Mouse (Mus musculus): Measurements from ENCODE around the gene Acsl4. TPM values are rescaled to one million over a fixed set of nuclear protein-coding genes. Genes with fewer than 3 reads are reported as not detected.
A peak's percentile ranks its signal among the peaks of the same experiment; 100 is the strongest.

Gene Acsl4
- polyA plus RNA-seq, 1 experiment from 2014 or later, result 15.0 TPM

- 64% methylated on average over 2 of the region's 2 CpGs for WGBS
- no peaks in the 10 kb centered on the region for H3K9me3 ChIP-seq (ENCODE audit: control insufficient read depth, low read length)
- DNase-seq (ENCODE audit: low spot score) (no peak), ATAC-seq (replicated peaks; ENCODE audit: low FRiP score, low TSS enrichment, low read depth) (no peak)
- H3K27ac ChIP-seq (ENCODE audit: low read depth), result no peak overlapping the region
- no peak overlapping the region for H3K4me3 ChIP-seq (ENCODE audit: low read depth, low read length)
- no peaks in the 10 kb centered on the region for H3K27me3 ChIP-seq (replicated peaks; ENCODE audit: control insufficient read depth, insufficient read depth, low read length)
- no peak overlapping the region for H3K9ac ChIP-seq (ENCODE audit: low read length)
- H3K36me3 ChIP-seq (ENCODE audit: control insufficient read depth, insufficient read depth, low read length), result no peaks in the 10 kb centered on the region
- H3K4me1 ChIP-seq (replicated peaks; ENCODE audit: control insufficient read depth, insufficient read depth, low read length), result no peaks in the 10 kb centered on the region
- H3K4me2 ChIP-seq (ENCODE audit: low read length), result no peak overlapping the region
Observed at GRCm38 (mm10) chrX:142398621-142399020, 8.3 kb upstream of the Acsl4 start.

- H3K4me3 ChIP-seq (ENCODE audit: low read depth, low read length), result peak overlapping the region; percentile 54
- peak overlapping the region; percentile 45 for H3K4me2 ChIP-seq (ENCODE audit: low read length)
- H3K27me3 ChIP-seq (replicated peaks; ENCODE audit: control insufficient read depth, insufficient read depth, low read length), result 0 out of 2 replicates have a peak, but pooled peaks cover 2% of the 10 kb centered on the region
- peak overlapping the region; percentile 48; the same call in 1 of the 2 replicates for H3K27ac ChIP-seq (ENCODE audit: low read depth)
- peak overlapping the region; percentile 43 for H3K9ac ChIP-seq (ENCODE audit: low read length)
- ATAC-seq (replicated peaks; ENCODE audit: low FRiP score, low TSS enrichment, low read depth) (no peak; the same call in 1 of the 2 replicates), DNase-seq (ENCODE audit: low spot score) (no peak)
- no peaks in the 10 kb centered on the region; the same call in 1 of the 2 replicates for H3K4me1 ChIP-seq (replicated peaks; ENCODE audit: control insufficient read depth, insufficient read depth, low read length)
- WGBS, result 33% methylated on average over 7 of the region's 7 CpGs
- H3K9me3 ChIP-seq (ENCODE audit: control insufficient read depth, low read length), result no peaks in the 10 kb centered on the region
- no peaks in the 10 kb centered on the region for H3K36me3 ChIP-seq (ENCODE audit: control insufficient read depth, insufficient read depth, low read length)
Observed at GRCm38 (mm10) chrX:142390909-142391265, 552 bp upstream of the Acsl4 start.

GRCm38 (mm10) chrX:142389581-142390159, 665 bp downstream of the Acsl4 start:
- DNase-seq (ENCODE audit: low spot score), result no peak
- H3K4me1 ChIP-seq (replicated peaks; ENCODE audit: control insufficient read depth, insufficient read depth, low read length), result no peaks in the 10 kb centered on the region; the same call in 1 of the 2 replicates
- no peaks in the 10 kb centered on the region for H3K36me3 ChIP-seq (ENCODE audit: control insufficient read depth, insufficient read depth, low read length)
- H3K4me3 ChIP-seq (ENCODE audit: low read depth, low read length), result peak overlapping the region; percentile 54
- peak overlapping the region; percentile 54; the same call in 1 of the 2 replicates for H3K27ac ChIP-seq (ENCODE audit: low read depth)
- H3K9ac ChIP-seq (ENCODE audit: low read length), result peak overlapping the region; percentile 63
- ATAC-seq (replicated peaks; ENCODE audit: low FRiP score, low TSS enrichment, low read depth), result peak; percentile 22; the same call in 1 of the 2 replicates
- H3K9me3 ChIP-seq (ENCODE audit: control insufficient read depth, low read length), result no peaks in the 10 kb centered on the region
- H3K4me2 ChIP-seq (ENCODE audit: low read length), result peak overlapping the region; percentile 54
- WGBS, result 14% methylated on average over 22 of the region's 22 CpGs
- H3K27me3 ChIP-seq (replicated peaks; ENCODE audit: control insufficient read depth, insufficient read depth, low read length), result 0 out of 2 replicates have a peak, but pooled peaks cover 2% of the 10 kb centered on the region

GRCm38 (mm10) chrX:142388141-142388540, 2.2 kb downstream of the Acsl4 start:
- Histone ChIP-seq H3K4me3 (ENCODE audit: low read depth, low read length) (no peak overlapping the region), H3K4me1 (replicated peaks; ENCODE audit: control insufficient read depth, insufficient read depth, low read length) (no peaks in the 10 kb centered on the region; the same call in 1 of the 2 replicates), H3K27me3 (replicated peaks; ENCODE audit: control insufficient read depth, insufficient read depth, low read length) (0 out of 2 replicates have a peak, but pooled peaks cover 5% of the 10 kb centered on the region), H3K4me2 (ENCODE audit: low read length) (no peak overlapping the region), H3K36me3 (ENCODE audit: control insufficient read depth, insufficient read depth, low read length) (no peaks in the 10 kb centered on the region), H3K9me3 (ENCODE audit: control insufficient read depth, low read length) (no peaks in the 10 kb centered on the region), H3K9ac (ENCODE audit: low read length) (no peak overlapping the region), H3K27ac (ENCODE audit: low read depth) (no peak overlapping the region)
- no peak for ATAC-seq (replicated peaks; ENCODE audit: low FRiP score, low TSS enrichment, low read depth)
- 77% methylated on average over 6 of the region's 6 CpGs for WGBS
- DNase-seq (ENCODE audit: low spot score), result no peak

GRCm38 (mm10) chrX:142387634-142388033, 2.7 kb downstream of the Acsl4 start:
- no peak overlapping the region for H3K4me3 ChIP-seq (ENCODE audit: low read depth, low read length)
- H3K4me2 ChIP-seq (ENCODE audit: low read length), result no peak overlapping the region
- no peaks in the 10 kb centered on the region; the same call in 1 of the 2 replicates for H3K4me1 ChIP-seq (replicated peaks; ENCODE audit: control insufficient read depth, insufficient read depth, low read length)
- no peak for DNase-seq (ENCODE audit: low spot score)
- WGBS, result 84% methylated on average over 1 of the region's 1 CpGs
- H3K9me3 ChIP-seq (ENCODE audit: control insufficient read depth, low read length), result no peaks in the 10 kb centered on the region
- H3K9ac ChIP-seq (ENCODE audit: low read length), result no peak overlapping the region
- ATAC-seq (replicated peaks; ENCODE audit: low FRiP score, low TSS enrichment, low read depth), result no peak
- H3K27me3 ChIP-seq (replicated peaks; ENCODE audit: control insufficient read depth, insufficient read depth, low read length), result 0 out of 2 replicates have a peak, but pooled peaks cover 5% of the 10 kb centered on the region
- H3K27ac ChIP-seq (ENCODE audit: low read depth), result no peak overlapping the region
- H3K36me3 ChIP-seq (ENCODE audit: control insufficient read depth, insufficient read depth, low read length), result no peaks in the 10 kb centered on the region

- ATAC-seq (replicated peaks; ENCODE audit: low FRiP score, low TSS enrichment, low read depth) (no peak), DNase-seq (ENCODE audit: low spot score) (no peak)
- Histone ChIP-seq H3K36me3 (ENCODE audit: control insufficient read depth, insufficient read depth, low read length) (no peaks in the 10 kb centered on the region), H3K4me2 (ENCODE audit: low read length) (no peak overlapping the region), H3K9ac (ENCODE audit: low read length) (no peak overlapping the region), H3K4me3 (ENCODE audit: low read depth, low read length) (no peak overlapping the region), H3K27ac (ENCODE audit: low read depth) (no peak overlapping the region), H3K27me3 (replicated peaks; ENCODE audit: control insufficient read depth, insufficient read depth, low read length) (0 out of 2 replicates have a peak, but pooled peaks cover 5% of the 10 kb centered on the region), H3K9me3 (ENCODE audit: control insufficient read depth, low read length) (no peaks in the 10 kb centered on the region), H3K4me1 (replicated peaks; ENCODE audit: control insufficient read depth, insufficient read depth, low read length) (no peaks in the 10 kb centered on the region; the same call in 1 of the 2 replicates)
- 78% methylated on average over 3 of the region's 3 CpGs for WGBS
Observed at GRCm38 (mm10) chrX:142384918-142385317, 5.4 kb downstream of the Acsl4 start.

- Histone ChIP-seq H3K4me2 (ENCODE audit: low read length) (no peak overlapping the region), H3K27ac (ENCODE audit: low read depth) (no peak overlapping the region), H3K27me3 (replicated peaks; ENCODE audit: control insufficient read depth, insufficient read depth, low read length) (0 out of 2 replicates have a peak, but pooled peaks cover 2% of the 10 kb centered on the region), H3K4me3 (ENCODE audit: low read depth, low read length) (no peak overlapping the region), H3K9ac (ENCODE audit: low read length) (no peak overlapping the region), H3K4me1 (replicated peaks; ENCODE audit: control insufficient read depth, insufficient read depth, low read length) (no peaks in the 10 kb centered on the region), H3K9me3 (ENCODE audit: control insufficient read depth, low read length) (no peaks in the 10 kb centered on the region), H3K36me3 (ENCODE audit: control insufficient read depth, insufficient read depth, low read length) (no peaks in the 10 kb centered on the region)
- WGBS, result 79% methylated on average over 6 of the region's 6 CpGs
- ATAC-seq (replicated peaks; ENCODE audit: low FRiP score, low TSS enrichment, low read depth), result no peak
- DNase-seq (ENCODE audit: low spot score), result no peak
Observed at GRCm38 (mm10) chrX:142379894-142380293, 10.4 kb downstream of the Acsl4 start.

- 85% methylated on average over 6 of the region's 6 CpGs for WGBS
- H3K27me3 ChIP-seq (replicated peaks; ENCODE audit: control insufficient read depth, insufficient read depth, low read length), result no peaks in the 10 kb centered on the region
- H3K4me2 ChIP-seq (ENCODE audit: low read length), result no peak overlapping the region
- H3K9me3 ChIP-seq (ENCODE audit: control insufficient read depth, low read length), result no peaks in the 10 kb centered on the region
- no peak for DNase-seq (ENCODE audit: low spot score)
- no peak overlapping the region for H3K4me3 ChIP-seq (ENCODE audit: low read depth, low read length)
- no peak overlapping the region for H3K27ac ChIP-seq (ENCODE audit: low read depth)
- no peak overlapping the region for H3K9ac ChIP-seq (ENCODE audit: low read length)
- no peak for ATAC-seq (replicated peaks; ENCODE audit: low FRiP score, low TSS enrichment, low read depth)
- H3K4me1 ChIP-seq (replicated peaks; ENCODE audit: control insufficient read depth, insufficient read depth, low read length), result no peaks in the 10 kb centered on the region
- H3K36me3 ChIP-seq (ENCODE audit: control insufficient read depth, insufficient read depth, low read length), result no peaks in the 10 kb centered on the region
Observed at GRCm38 (mm10) chrX:142378048-142378447, 12.3 kb downstream of the Acsl4 start.

GRCm38 (mm10) chrX:142377358-142377757, 13.0 kb downstream of the Acsl4 start:
- no peak overlapping the region for H3K4me2 ChIP-seq (ENCODE audit: low read length)
- H3K27me3 ChIP-seq (replicated peaks; ENCODE audit: control insufficient read depth, insufficient read depth, low read length), result no peaks in the 10 kb centered on the region
- no peak overlapping the region for H3K9ac ChIP-seq (ENCODE audit: low read length)
- no peaks in the 10 kb centered on the region for H3K9me3 ChIP-seq (ENCODE audit: control insufficient read depth, low read length)
- H3K27ac ChIP-seq (ENCODE audit: low read depth), result no peak overlapping the region
- H3K4me1 ChIP-seq (replicated peaks; ENCODE audit: control insufficient read depth, insufficient read depth, low read length), result no peaks in the 10 kb centered on the region
- ATAC-seq (replicated peaks; ENCODE audit: low FRiP score, low TSS enrichment, low read depth) (no peak), DNase-seq (ENCODE audit: low spot score) (no peak)
- H3K36me3 ChIP-seq (ENCODE audit: control insufficient read depth, insufficient read depth, low read length), result no peaks in the 10 kb centered on the region
- 75% methylated on average over 3 of the region's 3 CpGs for WGBS
- H3K4me3 ChIP-seq (ENCODE audit: low read depth, low read length), result no peak overlapping the region
